Mouse (Mus musculus): Measurements from ENCODE around the gene Sfi1.
"Not testable (repeated sequence)": the region's sequence is repeated elsewhere in the genome, so short reads cannot be mapped to it uniquely, and the experiment has no call there.

Sfi1 gene

GRCm38 (mm10) chr11:3104501-3105260, 88.6 kb downstream of the Sfi1 start:
- not testable (repeated sequence) for DNase-seq (ENCODE audit: low read depth, low spot score)

- no peak for DNase-seq (ENCODE audit: low read depth, low spot score)
Measured at GRCm38 (mm10) chr11:3103619-3104164, 89.6 kb downstream of the Sfi1 start.

GRCm38 (mm10) chr11:3102626-3103025, 90.6 kb downstream of the Sfi1 start:
- DNase-seq (ENCODE audit: low read depth, low spot score): not testable (repeated sequence)

GRCm38 (mm10) chr11:3101875-3102494, 91.3 kb downstream of the Sfi1 start:
- no peak for DNase-seq (ENCODE audit: low read depth, low spot score)

GRCm38 (mm10) chr11:3101072-3101874, 92.0 kb downstream of the Sfi1 start:
- no peak for DNase-seq (ENCODE audit: low read depth, low spot score)

- DNase-seq (ENCODE audit: low read depth, low spot score): peak; percentile 63
Measured at GRCm38 (mm10) chr11:3100066-3100645, 93.1 kb downstream of the Sfi1 start.

All from embryo, embryonic 11.5 days (tissue).